ENCODE assay signal across 8 mouse cellular contexts in genomic region chr11:93997141-93997775, GRCm38 (mm10). TPM values are rescaled to one million over a fixed set of nuclear protein-coding genes. Genes with fewer than 3 reads are reported as not detected.
DNase-seq lines count a peak whose midpoint lies in the region; ATAC-seq and TF ChIP-seq lines count a peak whose summit lies in the region.

No protein-coding gene starts in this region.

- TF ChIP-seq POLR2A in lung, adult 2 months (IDR thresholded peaks at IDR 0.05; ENCODE audit: borderline replicate concordance, extremely low read depth, low read depth, low read length), result no peak

- peak; percentile 7; the same call in 1 of the 2 replicates for ATAC-seq in neutrophil, adult 5-6 weeks (ENCODE audit: extremely low read depth, insufficient number of reproducible peaks, low FRiP score, poor library complexity, severe bottlenecking)

- H3K4me3 ChIP-seq in lung, adult 2 months (replicated peaks; ENCODE audit: extremely low read depth, low read depth, low read length), result peak overlapping the region; percentile 29

- DNase-seq in right cerebral cortex, postnatal 14 days, result peak; percentile 7
- no peak for DNase-seq in right cerebral cortex, postnatal 36 days (ENCODE audit: low spot score in 2 of 2)
- DNase-seq in cerebellum, adult 8-10 months, result peak; percentile 25
- peak; percentile 69 to 79 for DNase-seq in heart, adult 18-20 months
- DNase-seq in kidney, adult 11 months, result peak; percentile 93
- DNase-seq in lung, adult 2 months, result peak; percentile 57
- no peak for DNase-seq in layer of hippocampus, postnatal 36 days

- peaks cover 13% of the 10 kb centered on the region for H3K4me1 ChIP-seq in lung, adult 2 months (ENCODE audit: control insufficient read depth, insufficient read depth, low read length)

- WGBS in lung, adult 2 months, result 13% methylated on average over 13 of the region's 13 CpGs

- no peak for TF ChIP-seq CTCF in lung, adult 2 months (IDR thresholded peaks at IDR 0.05; ENCODE audit: insufficient read depth, low read length)

RNA-seq across cellular contexts. Expression of gene Spag9, which starts 1.4 kb away (rescaled TPM):
- total RNA-seq in heart, adult 18-20 months (2021), result 100 to 1,000 TPM; 137 to 139 TPM
- 23.1 and 33.9 TPM in 2 replicates for polyA plus RNA-seq in lung, adult 2 months (2012; rRNA removed)
- total RNA-seq in neutrophil, adult 5-6 weeks (2017), result 180 and 187 TPM in 2 replicates
- total RNA-seq in layer of hippocampus, postnatal 36 days (2021), result 100 to 1,000 TPM; 217 to 221 TPM

RNA-seq across cellular contexts. Expression of gene Nme1, which starts 28.9 kb away (rescaled TPM):
- 10 to 100 TPM; 13.4 to 15.6 TPM for total RNA-seq in heart, adult 18-20 months (2021)
- polyA plus RNA-seq in lung, adult 2 months (2012; rRNA removed), result 42.7 and 73.7 TPM in 2 replicates
- 10.5 and 22.0 TPM in 2 replicates for total RNA-seq in neutrophil, adult 5-6 weeks (2017)
- 10 to 100 TPM; 56.9 to 82.9 TPM for total RNA-seq in layer of hippocampus, postnatal 36 days (2021)

RNA-seq across cellular contexts. Expression of gene Gm20390, which starts 29.2 kb away (rescaled TPM):
- 10 to 100 TPM in 1 of 2 experiments, 1 to 10 TPM in 1; 8.9 to 27.6 TPM for total RNA-seq in heart, adult 18-20 months (2021)
- polyA plus RNA-seq in lung, adult 2 months (2012; rRNA removed), result 8.2 and 8.5 TPM in 2 replicates
- 5.3 and 10.9 TPM in 2 replicates for total RNA-seq in neutrophil, adult 5-6 weeks (2017)
- total RNA-seq in layer of hippocampus, postnatal 36 days (2021), result 100 to 1,000 TPM; 123 to 125 TPM

RNA-seq across cellular contexts. Expression of gene Nme2, which starts 41.2 kb away (rescaled TPM):
- total RNA-seq in heart, adult 18-20 months (2021), result 1,000 to 10,000 TPM; 1,028 to 1,153 TPM
- 107 and 124 TPM in 2 replicates for polyA plus RNA-seq in lung, adult 2 months (2012; rRNA removed)
- 40.9 and 60.4 TPM in 2 replicates for total RNA-seq in neutrophil, adult 5-6 weeks (2017)
- 10 to 100 TPM; 77.8 to 91.6 TPM for total RNA-seq in layer of hippocampus, postnatal 36 days (2021)

Comparison
In these comparisons a context has a peak if more than half of its experiments do, and no peak if none do; other contexts are left out.
1. DNase-seq: peak in right cerebral cortex, postnatal 14 days (single experiment), cerebellum, adult 8-10 months (single experiment), heart, adult 18-20 months (2 of 2), kidney, adult 11 months (single experiment) and lung, adult 2 months (single experiment); none in right cerebral cortex, postnatal 36 days (0 of 2) and layer of hippocampus, postnatal 36 days (0 of 2).
2. RNA of gene Gm20390, which starts 29.2 kb away (total RNA-seq): 123 to 125 TPM in layer of hippocampus, postnatal 36 days; 8.9 to 27.6 TPM in heart, adult 18-20 months and 5.3 to 10.9 TPM in neutrophil, adult 5-6 weeks; every median in the first group is over 4 times any median in the second.